Mouse (Mus musculus) testis, adult 2 months (tissue): ENCODE results near the gene Klhdc1. TPM values are rescaled to one million over a fixed set of nuclear protein-coding genes. Genes with fewer than 3 reads are reported as not detected.

Experiments
- H3K27ac ChIP-seq: fragments of 200-500 bp; 2 replicates; pipeline ENCODE4 v1.5.1; 2012; ENCODE audit warnings: low read depth, low read length; ENCODE audit not compliant: control insufficient read depth, insufficient read depth
- H3K27me3 ChIP-seq: fragments of 200-500 bp; 2 replicates; pipeline ENCODE4 v1.6.1; 2012; ENCODE audit warnings: mild to moderate bottlenecking, low read length, moderate library complexity; ENCODE audit not compliant: control insufficient read depth, insufficient read depth
- H3K36me3 ChIP-seq: fragments of 200-500 bp; 2 replicates; pipeline ENCODE4 v1.6.1; 2012; ENCODE audit warnings: mild to moderate bottlenecking, low read length; ENCODE audit not compliant: control insufficient read depth, insufficient read depth
- H3K4me1 ChIP-seq: fragments of 200-500 bp; 2 replicates; pipeline ENCODE4 v1.6.1; 2012; ENCODE audit warnings: low read length; ENCODE audit not compliant: control insufficient read depth, insufficient read depth
- H3K4me3 ChIP-seq: fragments of 200-500 bp; 2 replicates; pipeline ENCODE4 v1.5.1; 2012; ENCODE audit warnings: low read depth, mild to moderate bottlenecking, low read length, moderate library complexity, mixed read lengths; ENCODE audit not compliant: control insufficient read depth
- CTCF ChIP-seq: fragments of 200-500 bp; IDR thresholded peaks from 2 replicates; pipeline ENCODE4 v1.5.1; 2012; ENCODE audit warnings: low read depth, mild to moderate bottlenecking, inconsistent platforms, low read length, moderate library complexity; ENCODE audit not compliant: control insufficient read depth, insufficient read depth, insufficient replicate concordance
- POLR2A ChIP-seq: fragments of 200-500 bp; IDR thresholded peaks from 2 replicates; pipeline ENCODE4 v1.6.1; 2012; ENCODE audit warnings: low read depth, mild to moderate bottlenecking, inconsistent platforms, low read length, moderate library complexity; ENCODE audit not compliant: control insufficient read depth
- polyA plus RNA-seq: library from polyadenylated mRNA; depleted of rRNA; stranded (reverse); fragments of >200 nt; gene quantifications from 2 replicates; pipeline ENCODE4 v1.2.3, GENCODE M21; 2012

Klhdc1 gene
- polyA plus RNA-seq, 1 experiment = 82.1 TPM

GRCm38 (mm10) chr12:69204052-69204833 lies 36.7 kb upstream of the Klhdc1 start, which contains the start of gene Gm49384:
Gene Gm49384 (minus strand): TSS chr12:69204267.
- 0 out of 2 replicates have a peak, but pooled peaks cover 2% of the 10 kb centered on the region for H3K4me1 ChIP-seq
- no peak for TF ChIP-seq POLR2A
- no peak for TF ChIP-seq CTCF
- no peaks in the 10 kb centered on the region for H3K36me3 ChIP-seq
- H3K27ac ChIP-seq = no peak within 1 kb of the TSS
- peak within 1 kb of the TSS; percentile 78 for H3K4me3 ChIP-seq
- no peaks in the 10 kb centered on the region for H3K27me3 ChIP-seq

GRCm38 (mm10) chr12:69207396-69207795 lies 33.6 kb upstream of the Klhdc1 start:
- no peak for TF ChIP-seq CTCF
- TF ChIP-seq POLR2A = no peak
- Histone ChIP-seq H3K36me3 (no peaks in the 10 kb centered on the region), H3K4me3 (no peak overlapping the region), H3K4me1 (0 out of 2 replicates have a peak, but pooled peaks cover 2% of the 10 kb centered on the region), H3K27me3 (no peaks in the 10 kb centered on the region), H3K27ac (no peak overlapping the region)

GRCm38 (mm10) chr12:69207926-69208325 lies 33.0 kb upstream of the Klhdc1 start:
- Histone ChIP-seq H3K27ac (no peak overlapping the region), H3K27me3 (no peaks in the 10 kb centered on the region), H3K4me3 (no peak overlapping the region), H3K4me1 (0 out of 2 replicates have a peak, but pooled peaks cover 2% of the 10 kb centered on the region), H3K36me3 (no peaks in the 10 kb centered on the region)
- TF ChIP-seq CTCF = no peak
- TF ChIP-seq POLR2A = no peak

- TF ChIP-seq POLR2A = no peak
- TF ChIP-seq CTCF = no peak
- Histone ChIP-seq H3K27me3 (no peaks in the 10 kb centered on the region), H3K27ac (no peak overlapping the region), H3K4me3 (no peak overlapping the region), H3K4me1 (0 out of 2 replicates have a peak, but pooled peaks cover 2% of the 10 kb centered on the region), H3K36me3 (no peaks in the 10 kb centered on the region)
Measured at GRCm38 (mm10) chr12:69208520-69208919, 32.5 kb upstream of the Klhdc1 start.

GRCm38 (mm10) chr12:69210056-69210979 lies 30.7 kb upstream of the Klhdc1 start:
- no peaks in the 10 kb centered on the region for H3K4me1 ChIP-seq
- no peak overlapping the region for H3K27ac ChIP-seq
- no peaks in the 10 kb centered on the region for H3K36me3 ChIP-seq
- no peaks in the 10 kb centered on the region for H3K27me3 ChIP-seq
- TF ChIP-seq POLR2A = no peak
- TF ChIP-seq CTCF = no peak
- no peak overlapping the region for H3K4me3 ChIP-seq

- no peaks in the 10 kb centered on the region for H3K27me3 ChIP-seq
Measured at GRCm38 (mm10) chr12:69211057-69211456, 29.9 kb upstream of the Klhdc1 start.

GRCm38 (mm10) chr12:69213186-69213777 lies 27.7 kb upstream of the Klhdc1 start:
- Histone ChIP-seq H3K4me3 (no peak overlapping the region), H3K27ac (no peak overlapping the region), H3K36me3 (no peaks in the 10 kb centered on the region), H3K27me3 (no peaks in the 10 kb centered on the region), H3K4me1 (no peaks in the 10 kb centered on the region)
- TF ChIP-seq POLR2A = no peak
- no peak for TF ChIP-seq CTCF

More at GRCm38 (mm10) chr12:69211057-69211456, 29.9 kb upstream of the Klhdc1 start:
- H3K4me1 ChIP-seq = no peaks in the 10 kb centered on the region
- TF ChIP-seq POLR2A (no peak), CTCF (no peak)
- H3K36me3 ChIP-seq = no peaks in the 10 kb centered on the region
- no peak overlapping the region for H3K4me3 ChIP-seq
- no peak overlapping the region for H3K27ac ChIP-seq
